Mouse (Mus musculus) thymus, adult 2 months (tissue): ENCODE results near the gene Pafah1b3. TPM values are rescaled to one million over a fixed set of nuclear protein-coding genes. Genes with fewer than 3 reads are reported as not detected.

ENCODE experiments used
- DNase-seq: peaks from one replicate; pipeline ENCODE4 v3.0.0; 2021
- H3K27ac ChIP-seq: fragments of 200-500 bp; 2 replicates; pipeline ENCODE4 v1.5.1; 2012; ENCODE audit warnings: low read length, control low read depth; ENCODE audit not compliant: control insufficient read depth, insufficient read depth
- H3K27me3 ChIP-seq: fragments of 200-500 bp; 2 replicates; pipeline ENCODE4 v1.6.1; 2012; ENCODE audit warnings: mild to moderate bottlenecking, low read length, moderate library complexity, mixed read lengths; ENCODE audit not compliant: control insufficient read depth, insufficient read depth
- H3K36me3 ChIP-seq: fragments of 200-500 bp; 2 replicates; pipeline ENCODE4 v1.6.1; 2012; ENCODE audit warnings: mild to moderate bottlenecking, low read length, moderate library complexity; ENCODE audit not compliant: control insufficient read depth, insufficient read depth
- H3K4me1 ChIP-seq: fragments of 200-500 bp; replicated peaks from 2 replicates; pipeline ENCODE4 v1.6.1; 2012; ENCODE audit warnings: low read length; ENCODE audit not compliant: control insufficient read depth, insufficient read depth
- H3K4me3 ChIP-seq: fragments of 200-500 bp; 2 replicates; pipeline ENCODE4 v1.5.1; 2012; ENCODE audit warnings: mild to moderate bottlenecking, low read length, control low read depth, moderate library complexity; ENCODE audit not compliant: control insufficient read depth, insufficient read depth
- CTCF ChIP-seq: fragments of 200-500 bp; IDR thresholded peaks from 2 replicates; pipeline ENCODE4 v1.5.1; 2012; ENCODE audit warnings: mild to moderate bottlenecking, control low read depth, low read length, moderate library complexity, borderline replicate concordance; ENCODE audit not compliant: control insufficient read depth, poor library complexity, insufficient read depth; ENCODE audit errors: extremely low read depth
- POLR2A ChIP-seq: fragments of 200-500 bp; IDR thresholded peaks from 2 replicates; pipeline ENCODE4 v1.6.1; 2012; ENCODE audit warnings: mild to moderate bottlenecking, low read length, control low read depth, moderate library complexity; ENCODE audit not compliant: control insufficient read depth, poor library complexity, insufficient read depth; ENCODE audit errors: extremely low read depth
- WGBS: fragments of 180-500 bp; shearing (Covaris S2); methylation state at CpG from one replicate; pipeline ENCODE4 v1.1.7; 2018; 5-methylcytosine and 5-hydroxymethylcytosine counted together
- polyA plus RNA-seq: library from polyadenylated mRNA; depleted of rRNA; stranded (reverse); fragments of >200 nt; gene quantifications from 2 replicates; pipeline ENCODE4 v1.2.3, GENCODE M21; 2012

Gene Pafah1b3
- polyA plus RNA-seq, 1 experiment: 140 TPM

DNA sequence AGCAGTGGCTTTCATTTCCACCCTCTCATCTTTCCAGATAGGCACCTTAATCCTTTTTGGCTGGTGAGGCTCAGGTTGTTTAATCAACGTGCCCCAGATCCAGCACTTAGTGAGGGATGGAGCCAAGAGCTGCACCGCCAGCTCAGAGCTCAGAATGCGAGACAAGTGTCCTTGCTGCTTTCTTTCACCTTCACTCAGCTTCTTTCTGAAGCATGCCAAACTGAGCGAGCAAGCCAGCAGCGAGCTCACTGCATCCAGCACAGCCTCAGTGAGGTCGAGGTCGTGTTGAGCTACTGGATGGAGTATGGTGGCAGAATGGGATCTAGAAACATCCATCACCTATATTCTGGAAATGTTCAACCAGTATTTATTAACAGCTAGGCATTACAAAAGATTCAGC is 15.5 kb upstream of the Pafah1b3 start:
- H3K27me3 ChIP-seq: peaks cover 24% of the 10 kb centered on the region
- TF ChIP-seq POLR2A: no peak
- 56% methylated on average over 7 of the region's 7 CpGs for WGBS

DNA sequence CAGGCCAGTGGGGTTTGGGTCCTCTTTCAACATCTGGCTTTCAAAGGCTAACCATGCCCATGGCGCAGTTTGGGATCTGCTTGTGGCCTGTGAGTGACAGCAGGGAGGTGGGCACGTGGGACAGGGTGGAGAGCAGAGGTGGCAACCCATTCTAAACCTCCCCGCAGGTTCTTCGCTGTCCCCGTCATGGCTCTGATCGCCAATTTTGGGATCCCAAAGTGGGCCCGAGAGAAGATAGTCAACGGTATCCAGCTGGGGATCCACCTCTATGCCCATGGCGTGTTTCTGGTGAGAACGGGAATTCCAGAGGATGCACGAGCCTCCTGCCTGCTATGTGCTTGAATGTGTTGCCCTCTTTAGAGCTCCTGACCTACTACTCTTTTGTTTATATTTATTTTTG is 13.4 kb upstream of the Pafah1b3 start:
- H3K27ac ChIP-seq: no peak overlapping the region
- H3K4me1 ChIP-seq: peaks cover under 1% of the 10 kb centered on the region; the same call in 1 of the 2 replicates
- TF ChIP-seq POLR2A (no peak), CTCF (no peak)
- no peak for DNase-seq
- 80% methylated on average over 11 of the region's 11 CpGs for WGBS
- H3K27me3 ChIP-seq: peaks cover 24% of the 10 kb centered on the region
- H3K4me3 ChIP-seq: no peak overlapping the region
- H3K36me3 ChIP-seq: no peaks in the 10 kb centered on the region

More for the DNA sequence above, 15.5 kb upstream of the Pafah1b3 start:
- H3K4me1 ChIP-seq: no peaks in the 10 kb centered on the region
- DNase-seq: no peak
- no peak overlapping the region for H3K27ac ChIP-seq
- H3K36me3 ChIP-seq: no peaks in the 10 kb centered on the region
- H3K4me3 ChIP-seq: no peak overlapping the region

DNA sequence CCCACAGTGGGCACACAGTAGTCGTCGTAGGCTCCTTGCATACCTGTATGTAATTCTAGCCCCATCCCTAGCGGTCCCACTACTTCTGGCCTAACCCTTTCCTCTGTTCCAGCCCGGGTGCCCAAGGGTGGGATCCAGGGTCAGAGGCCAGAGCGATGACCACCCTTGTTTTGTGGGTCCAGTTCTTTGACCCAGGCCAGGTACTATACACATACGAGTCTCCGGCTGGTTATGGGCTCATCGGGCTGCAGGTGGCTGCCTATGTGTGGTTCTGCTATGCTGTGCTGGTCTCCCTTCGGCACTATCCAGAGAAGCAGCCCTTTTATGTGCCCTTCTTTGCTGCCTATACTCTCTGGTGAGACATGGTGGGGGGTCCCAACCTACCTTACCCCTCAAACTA is 11.6 kb upstream of the Pafah1b3 start:
- Histone ChIP-seq H3K36me3 (no peaks in the 10 kb centered on the region), H3K4me1 (peaks cover 5% of the 10 kb centered on the region; the same call in 1 of the 2 replicates), H3K4me3 (no peak overlapping the region), H3K27ac (no peak overlapping the region), H3K27me3 (peaks cover 18% of the 10 kb centered on the region)
- no peak for DNase-seq
- no peak for TF ChIP-seq CTCF
- TF ChIP-seq POLR2A: no peak
- WGBS: 88% methylated on average over 9 of the region's 9 CpGs

DNA sequence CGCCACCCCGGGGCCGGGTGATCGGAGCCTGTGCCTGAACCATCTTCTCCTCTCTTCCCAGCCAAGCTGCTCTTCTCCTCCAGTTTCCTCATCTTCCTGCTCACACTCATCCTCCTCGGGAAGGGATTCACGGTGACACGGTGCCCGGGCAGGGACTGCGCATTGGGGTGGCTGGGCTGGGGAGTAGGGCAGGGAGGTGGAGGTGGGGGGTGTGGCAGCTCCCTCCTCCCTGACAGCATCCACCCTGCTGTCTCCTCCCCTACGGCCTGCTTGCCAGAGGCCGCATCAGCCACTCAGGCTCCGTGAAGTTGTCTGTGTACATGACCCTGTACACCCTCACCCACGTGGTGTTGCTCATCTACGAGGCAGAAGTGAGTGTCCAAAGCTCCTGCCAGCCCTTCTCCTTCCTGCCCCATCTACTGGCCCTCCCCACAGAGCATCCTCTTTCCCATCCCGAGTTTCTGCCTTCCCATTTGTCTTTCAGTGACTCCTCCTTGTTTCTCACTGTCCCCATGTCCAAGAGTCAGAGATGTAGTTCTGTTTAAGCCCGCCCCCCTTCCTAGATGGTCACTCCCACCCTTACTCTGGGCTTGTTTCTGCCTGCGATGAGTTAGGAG is 11.0 kb upstream of the Pafah1b3 start:
- Histone ChIP-seq H3K27ac (no peak overlapping the region), H3K36me3 (no peaks in the 10 kb centered on the region), H3K27me3 (peaks cover 15% of the 10 kb centered on the region), H3K4me1 (peaks cover 5% of the 10 kb centered on the region; the same call in 1 of the 2 replicates), H3K4me3 (no peak overlapping the region)
- DNase-seq: no peak
- 60% methylated on average over 17 of the region's 17 CpGs for WGBS
- TF ChIP-seq POLR2A (no peak), CTCF (no peak)

- TF ChIP-seq POLR2A (no peak), CTCF (no peak)
- Histone ChIP-seq H3K36me3 (no peaks in the 10 kb centered on the region), H3K4me1 (peaks cover 5% of the 10 kb centered on the region; the same call in 1 of the 2 replicates), H3K27me3 (peaks cover 10% of the 10 kb centered on the region), H3K27ac (no peak overlapping the region), H3K4me3 (no peak overlapping the region)
- 38% methylated on average over 2 of the region's 2 CpGs for WGBS
- DNase-seq: no peak
These were observed 8.8 kb upstream of the Pafah1b3 start for GRCm38 (mm10) chr7:25306614-25306996.

DNA sequence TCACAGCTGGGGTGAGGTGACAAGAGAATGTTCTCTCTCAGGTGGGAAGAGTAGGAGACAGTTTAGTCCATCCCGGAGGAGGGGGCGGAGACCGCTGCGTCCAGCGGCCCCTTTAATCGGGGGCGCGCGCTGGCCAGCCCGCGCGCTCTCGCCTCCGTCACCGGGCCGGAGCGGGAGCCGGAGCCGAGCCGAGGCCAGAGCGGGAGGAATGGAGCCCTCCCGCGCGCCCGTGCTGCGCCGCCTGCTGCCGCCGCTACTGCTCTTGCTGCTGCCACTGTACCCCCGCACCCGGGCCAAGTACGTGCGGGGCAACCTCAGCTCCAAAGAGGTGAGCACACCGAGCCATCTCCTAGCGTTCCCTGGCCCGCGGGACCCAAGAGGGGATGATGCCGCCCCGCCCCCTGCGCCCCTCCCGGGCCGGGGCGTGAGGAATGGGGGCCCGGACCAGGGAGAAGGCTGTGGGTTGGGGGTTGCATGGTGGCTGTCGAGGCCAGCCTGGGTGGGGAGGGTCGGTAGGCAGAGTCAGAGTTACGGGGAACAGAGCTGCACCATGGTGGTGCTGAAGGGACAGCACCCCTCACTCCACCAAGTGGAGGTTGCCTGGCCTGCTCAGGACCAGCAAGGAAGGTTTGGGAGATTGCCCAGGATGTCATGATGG is 8.3 kb upstream of the Pafah1b3 start, which contains the start of gene Tmem145:
Gene Tmem145 (plus strand): TSS at position 151 of the 658 bp plus-strand sequence.
- TF ChIP-seq CTCF (0 out of 2 replicates have a peak, but pooled peaks have one; percentile 25), POLR2A (no peak)
- DNase-seq: peak; percentile 29
- H3K27ac ChIP-seq: no peak within 1 kb of the TSS
- peaks cover 5% of the 10 kb centered on the region; the same call in 1 of the 2 replicates for H3K4me1 ChIP-seq
- H3K27me3 ChIP-seq: peaks cover 7% of the 10 kb centered on the region
- WGBS: 2% methylated on average over 47 of the region's 47 CpGs
- no peak within 1 kb of the TSS for H3K4me3 ChIP-seq
- no peaks in the 10 kb centered on the region for H3K36me3 ChIP-seq

- peaks cover 7% of the 10 kb centered on the region for H3K27me3 ChIP-seq
- DNase-seq: no peak
- 9% methylated on average over 2 of the region's 2 CpGs for WGBS
- peaks cover 5% of the 10 kb centered on the region; the same call in 1 of the 2 replicates for H3K4me1 ChIP-seq
- H3K27ac ChIP-seq: no peak overlapping the region
- H3K36me3 ChIP-seq: no peaks in the 10 kb centered on the region
- TF ChIP-seq POLR2A: no peak
- TF ChIP-seq CTCF: no peak
- H3K4me3 ChIP-seq: no peak overlapping the region
These were observed 7.7 kb upstream of the Pafah1b3 start for GRCm38 (mm10) chr7:25305481-25305880.
